Mouse (Mus musculus): ENCODE results near the gene Unc45b. TPM values are rescaled to one million over a fixed set of nuclear protein-coding genes. Genes with fewer than 3 reads are reported as not detected.
A peak's percentile ranks its signal among the peaks of the same experiment; 100 is the strongest.
"Not testable (repeated sequence)": the region's sequence is repeated elsewhere in the genome, so short reads cannot be mapped to it uniquely, and the experiment has no call there.

Gene Unc45b
- total RNA-seq, 1 experiment from 2014 or later: not detected

DNA sequence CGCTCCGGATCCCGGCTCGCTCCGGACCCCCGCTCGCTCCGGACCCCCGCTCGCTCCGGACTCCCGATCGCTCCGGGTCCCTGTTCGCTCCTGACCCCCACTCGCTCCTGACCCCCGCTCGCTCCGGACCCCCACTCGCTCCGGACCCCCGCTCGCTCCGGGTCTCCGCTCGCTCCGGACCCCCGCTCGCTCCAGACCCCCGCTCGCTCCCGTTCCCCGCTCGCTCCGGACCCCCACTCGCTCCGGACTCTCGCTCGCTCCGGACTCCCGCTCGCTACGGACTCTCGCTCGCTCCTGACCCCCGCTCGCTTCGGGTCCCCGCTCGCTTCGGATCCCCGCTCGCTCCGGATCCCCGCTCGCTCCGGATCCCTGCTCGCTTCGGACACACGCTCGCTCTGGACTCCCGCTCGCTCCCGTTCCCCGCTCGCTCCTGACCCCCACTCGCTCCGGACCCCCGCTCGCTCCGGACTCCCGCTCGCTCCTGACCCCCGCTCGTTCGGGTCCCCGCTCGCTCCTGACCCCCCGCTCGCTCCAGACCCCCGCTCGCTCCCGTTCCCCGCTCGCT is 20.1 kb downstream of the Unc45b start:
- not testable (repeated sequence) for ATAC-seq (ENCODE audit: extremely low read depth, insufficient number of reproducible peaks, low FRiP score, poor library complexity, severe bottlenecking)

DNA sequence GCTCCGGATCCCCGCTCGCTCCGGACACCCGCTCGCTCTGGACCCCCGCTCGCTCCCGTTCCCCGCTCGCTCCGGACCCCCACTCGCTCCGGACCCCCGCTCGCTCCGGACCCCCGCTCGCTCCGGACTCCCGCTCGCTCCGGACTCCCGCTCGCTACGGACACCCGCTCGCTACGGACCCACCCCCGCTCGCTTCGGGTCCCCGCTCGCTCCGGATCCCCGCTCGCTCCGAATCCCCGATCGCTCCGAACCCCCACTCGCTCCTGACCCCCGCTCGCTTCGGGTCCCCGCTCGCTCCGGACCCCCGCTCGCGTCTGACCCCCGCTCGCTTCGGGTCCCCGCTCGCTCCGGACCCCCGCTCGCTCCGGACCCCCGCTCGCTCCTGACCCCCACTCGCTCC is 20.8 kb downstream of the Unc45b start:
- not testable (repeated sequence) for ATAC-seq (ENCODE audit: extremely low read depth, insufficient number of reproducible peaks, low FRiP score, poor library complexity, severe bottlenecking)

DNA sequence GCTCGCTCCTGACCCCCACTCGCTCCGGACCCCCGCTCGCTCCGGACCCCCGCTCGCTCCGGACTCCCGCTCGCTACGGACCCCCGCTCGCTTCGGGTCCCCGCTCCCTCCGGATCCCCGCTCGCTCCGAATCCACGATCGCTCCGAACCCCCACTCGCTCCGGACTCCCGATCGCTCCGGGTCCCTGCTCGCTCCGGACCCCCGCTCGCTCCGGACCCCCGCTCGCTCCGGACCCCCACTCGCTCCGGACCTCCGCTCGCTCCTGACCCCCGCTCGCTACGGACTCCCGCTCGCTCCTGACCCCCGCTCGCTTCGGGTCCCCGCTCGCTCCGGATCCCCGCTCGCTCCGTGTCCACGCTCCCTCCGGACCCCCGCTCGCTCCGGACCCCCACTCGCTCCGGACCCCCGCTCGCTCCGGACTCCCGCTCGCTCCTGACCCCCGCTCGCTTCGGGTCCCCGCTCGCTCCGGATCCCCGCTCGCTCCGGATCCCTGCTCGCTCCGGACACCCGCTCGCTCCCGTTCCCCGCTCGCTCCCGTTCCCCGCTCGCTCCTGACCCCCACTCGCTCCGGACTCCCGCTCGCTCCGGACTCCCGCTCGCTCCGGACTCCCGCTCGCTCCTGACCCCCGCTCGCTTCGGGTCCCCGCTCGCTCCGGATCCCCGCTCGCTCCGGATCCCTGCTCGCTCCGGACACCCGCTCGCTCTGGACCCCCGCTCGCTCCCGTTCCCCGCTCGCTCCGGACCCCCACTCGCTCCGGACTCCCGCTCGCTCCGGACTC is 21.5 kb downstream of the Unc45b start:
- not testable (repeated sequence) for ATAC-seq (ENCODE audit: extremely low read depth, insufficient number of reproducible peaks, low FRiP score, poor library complexity, severe bottlenecking)

DNA sequence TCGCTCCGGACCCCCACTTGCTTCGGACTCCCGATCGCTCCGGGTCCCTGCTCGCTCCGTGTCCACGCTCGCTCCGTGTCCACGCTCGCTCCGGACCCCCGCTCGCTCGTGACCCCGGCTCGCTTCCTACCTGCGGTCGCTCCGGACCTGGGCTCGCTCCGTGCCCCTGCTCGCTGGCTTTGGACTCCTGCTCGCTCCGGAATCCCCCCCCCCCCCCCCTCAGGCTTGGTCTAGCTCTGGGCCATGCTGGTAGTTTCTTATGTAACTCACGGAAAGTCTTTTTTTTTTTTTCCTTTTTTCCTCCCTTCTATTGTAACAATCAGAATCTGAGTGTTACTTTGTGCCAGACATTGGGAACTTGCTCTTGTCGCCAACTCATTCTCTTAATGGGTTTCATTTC is 22.8 kb downstream of the Unc45b start:
- ATAC-seq (ENCODE audit: extremely low read depth, insufficient number of reproducible peaks, low FRiP score, poor library complexity, severe bottlenecking): no peak

DNA sequence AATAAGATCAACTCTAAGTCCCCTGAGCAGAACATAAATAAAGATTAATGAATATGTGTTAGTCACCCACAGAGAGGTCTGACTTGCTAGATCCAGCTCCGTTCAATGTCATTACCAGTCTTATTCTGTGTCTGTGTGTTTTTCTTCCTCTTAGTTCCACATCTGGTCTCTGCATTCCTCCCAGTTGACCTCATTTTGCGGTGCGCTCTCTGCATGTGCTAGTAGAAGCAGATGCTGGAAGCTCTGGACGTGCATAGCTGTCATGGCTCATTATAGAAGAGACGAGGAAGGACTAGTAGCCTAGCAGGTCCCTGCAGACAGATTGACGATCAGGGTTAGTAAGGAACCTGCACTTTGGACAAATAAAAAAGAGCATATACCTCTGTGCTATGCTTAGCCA is 33.0 kb downstream of the Unc45b start:
- no peak for ATAC-seq (ENCODE audit: extremely low read depth, insufficient number of reproducible peaks, low FRiP score, poor library complexity, severe bottlenecking)

DNA sequence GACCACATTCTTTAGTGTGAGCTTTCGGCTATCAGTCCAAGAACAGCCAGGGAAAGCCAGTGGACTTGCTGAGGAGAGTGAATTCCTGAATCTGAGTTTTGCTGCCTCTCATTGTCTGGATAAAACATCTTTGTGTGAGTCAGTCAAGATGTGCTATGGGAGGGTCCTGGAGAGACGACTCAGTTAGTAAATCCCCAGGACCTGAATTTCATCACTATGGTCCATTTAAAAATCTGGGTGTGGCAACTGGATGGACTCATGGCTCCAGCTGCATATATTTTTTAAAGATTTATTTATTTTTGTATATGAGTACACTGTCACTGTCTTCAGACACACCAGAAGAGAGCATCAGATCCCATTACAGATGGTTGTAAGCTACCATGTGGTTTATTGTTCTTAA is 35.3 kb downstream of the Unc45b start:
- ATAC-seq (ENCODE audit: extremely low read depth, insufficient number of reproducible peaks, low FRiP score, poor library complexity, severe bottlenecking): no peak

DNA sequence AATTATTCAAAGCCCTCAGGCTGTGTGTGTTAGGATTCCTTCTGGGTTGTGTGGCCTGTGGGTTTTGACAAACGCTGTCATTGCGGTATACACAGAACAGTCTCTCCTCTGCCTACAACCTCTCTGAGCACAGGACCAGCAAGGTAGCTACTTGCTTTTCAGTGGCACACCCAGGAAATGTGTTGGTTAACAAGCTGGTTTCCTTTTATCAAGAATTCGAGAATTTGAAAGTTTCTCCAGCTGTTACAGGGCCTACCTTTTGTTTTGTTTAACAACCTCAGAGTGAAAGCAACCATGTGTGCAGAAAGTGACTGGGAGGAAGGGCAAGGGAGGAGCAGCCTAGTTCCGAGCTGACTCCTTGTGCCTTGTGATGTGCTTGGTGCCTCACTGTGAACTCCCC is 37.1 kb downstream of the Unc45b start:
- peak; percentile 40 for ATAC-seq (ENCODE audit: extremely low read depth, insufficient number of reproducible peaks, low FRiP score, poor library complexity, severe bottlenecking)

DNA sequence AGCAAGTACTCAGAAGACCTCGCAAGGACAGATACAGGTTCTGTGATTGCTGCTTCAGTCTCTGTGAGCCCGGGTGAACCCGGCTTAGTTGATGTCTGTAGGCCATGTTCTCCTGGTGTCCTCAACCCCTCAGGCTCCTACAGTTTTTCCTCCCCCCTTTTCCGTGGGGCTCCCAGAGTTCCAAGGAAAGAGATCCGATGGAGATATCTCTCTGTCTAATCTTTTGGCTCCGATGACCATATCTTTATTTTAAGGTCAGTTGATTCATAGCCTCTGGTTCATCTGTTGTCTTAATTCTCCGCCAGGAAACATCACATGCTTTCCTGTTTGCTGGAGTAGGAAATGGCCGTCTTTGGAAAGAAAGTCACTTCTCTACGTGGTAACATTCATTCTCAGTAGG is 38.7 kb downstream of the Unc45b start:
- ATAC-seq (ENCODE audit: extremely low read depth, insufficient number of reproducible peaks, low FRiP score, poor library complexity, severe bottlenecking): no peak

DNA sequence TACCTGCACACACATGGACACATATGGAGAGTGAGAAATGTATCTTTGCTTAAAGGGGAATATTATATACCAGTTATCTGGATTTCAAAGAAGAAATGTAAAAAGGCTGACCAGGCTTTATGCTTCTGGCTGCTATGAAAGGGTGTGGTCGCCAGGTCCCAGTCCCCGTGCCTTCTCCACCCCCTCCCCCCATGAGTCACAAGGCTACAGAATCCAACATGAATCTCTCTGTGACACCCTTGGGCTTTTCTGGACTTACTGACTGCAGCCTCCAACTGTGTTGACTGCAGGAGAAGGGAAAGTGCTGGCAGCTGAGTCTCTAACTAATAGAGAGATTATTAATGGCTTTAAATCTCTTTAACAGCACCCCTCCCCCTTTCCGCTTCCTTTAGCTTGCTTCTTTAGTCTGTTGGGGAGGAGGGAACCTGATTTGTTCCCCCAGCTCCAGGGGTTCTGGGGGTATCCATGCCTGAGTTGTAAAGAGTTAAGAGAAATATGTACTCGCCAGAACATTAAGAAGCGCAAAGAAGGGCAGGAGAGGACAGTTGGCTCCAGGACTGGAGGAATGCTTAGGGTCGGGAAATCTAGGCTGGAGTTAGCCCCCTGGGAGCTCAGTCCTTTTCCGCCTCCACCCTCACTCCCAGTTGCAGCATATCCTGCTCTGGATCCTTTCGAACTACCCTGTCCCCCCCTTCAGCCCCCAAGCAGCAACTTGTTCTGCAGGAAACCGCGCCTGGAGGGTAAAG is 40.6 kb downstream of the Unc45b start, which contains the start of gene Slfn5:
Slfn5 (plus strand) TSS at position 614 of the 746 bp plus-strand sequence.
- no peak for ATAC-seq (ENCODE audit: extremely low read depth, insufficient number of reproducible peaks, low FRiP score, poor library complexity, severe bottlenecking)

DNA sequence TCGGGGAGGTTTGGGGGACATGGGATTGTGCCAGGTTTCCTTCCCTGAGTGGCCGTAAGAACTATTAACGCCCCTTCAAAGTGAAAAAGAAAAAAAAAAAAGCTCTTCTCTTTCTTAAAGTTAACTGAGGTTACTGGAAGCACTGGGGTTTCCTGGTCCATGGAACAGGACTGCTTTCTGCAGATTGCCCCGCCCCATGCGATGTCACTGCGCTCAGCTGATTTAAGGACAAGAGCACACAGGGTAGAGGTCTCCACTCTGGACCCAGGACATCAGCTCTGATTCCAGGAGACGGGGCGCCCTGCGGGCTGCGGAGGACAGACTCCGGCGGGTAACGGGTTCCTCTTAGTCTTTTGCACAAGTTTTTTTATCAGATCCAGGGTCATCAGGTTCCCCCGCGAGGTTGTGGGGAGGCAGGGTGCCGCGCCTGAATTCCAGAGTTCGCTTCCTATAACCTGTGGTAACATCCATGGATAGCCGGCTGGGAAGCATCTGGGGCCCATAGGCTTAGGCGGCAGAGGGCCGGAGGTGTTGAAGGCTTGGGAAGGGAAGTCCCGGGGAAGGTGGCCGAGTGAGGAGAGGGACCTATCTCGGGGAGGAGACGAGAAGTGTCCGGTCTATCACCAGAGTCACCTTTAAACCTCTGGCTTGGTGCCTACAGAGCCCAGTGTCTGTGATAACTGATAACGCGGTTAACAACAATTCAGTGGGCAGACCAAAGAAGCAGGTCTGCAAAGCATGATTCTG is 41.7 kb downstream of the Unc45b start:
- peak; percentile 24; the same call in 1 of the 2 replicates for ATAC-seq (ENCODE audit: extremely low read depth, insufficient number of reproducible peaks, low FRiP score, poor library complexity, severe bottlenecking)

DNA sequence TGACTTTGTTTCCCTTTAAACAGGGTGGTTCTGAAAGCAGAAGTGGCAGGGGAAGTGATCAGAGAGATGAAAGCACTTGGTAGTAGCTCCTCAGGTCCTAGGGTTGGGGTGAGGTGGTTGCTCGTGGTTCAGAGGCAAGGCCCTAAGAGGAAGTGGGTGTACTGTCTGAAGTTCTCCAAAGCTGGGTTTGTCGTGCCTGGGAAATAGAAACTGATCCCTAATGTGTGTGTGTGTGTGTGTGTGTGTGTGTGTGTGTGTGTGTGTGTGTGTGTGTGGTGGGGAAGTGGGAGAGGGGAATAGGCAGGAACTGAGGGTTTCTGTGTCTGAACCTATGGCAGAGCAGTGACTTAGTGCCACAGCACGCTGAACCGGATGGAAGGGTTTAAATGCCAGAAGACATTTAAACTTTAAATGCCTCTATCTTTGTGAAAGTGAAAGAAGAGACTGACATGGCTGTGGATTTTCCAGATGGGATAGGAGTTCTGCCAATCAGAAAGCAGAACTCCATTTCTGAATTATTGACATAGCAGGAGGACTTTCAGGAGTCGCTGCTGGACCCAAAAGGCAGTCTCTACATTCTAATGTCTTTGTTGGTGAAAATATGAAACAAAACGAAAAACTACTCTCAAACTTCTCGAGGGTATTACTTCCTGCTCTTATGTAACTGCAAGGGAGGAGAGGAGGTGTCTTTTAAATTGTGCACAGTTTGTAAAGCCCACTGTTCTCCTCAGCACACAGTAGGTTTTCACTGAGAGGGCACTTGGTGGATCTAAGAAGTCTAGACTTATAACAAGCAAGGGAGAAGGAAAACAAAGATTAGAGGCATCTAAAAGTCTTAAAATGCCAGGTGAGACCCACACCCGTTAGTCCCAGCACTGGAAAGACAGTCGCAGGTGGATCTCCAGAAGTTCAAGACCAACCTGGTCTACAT is 42.5 kb downstream of the Unc45b start:
- ATAC-seq (ENCODE audit: extremely low read depth, insufficient number of reproducible peaks, low FRiP score, poor library complexity, severe bottlenecking): peak; percentile 89

DNA sequence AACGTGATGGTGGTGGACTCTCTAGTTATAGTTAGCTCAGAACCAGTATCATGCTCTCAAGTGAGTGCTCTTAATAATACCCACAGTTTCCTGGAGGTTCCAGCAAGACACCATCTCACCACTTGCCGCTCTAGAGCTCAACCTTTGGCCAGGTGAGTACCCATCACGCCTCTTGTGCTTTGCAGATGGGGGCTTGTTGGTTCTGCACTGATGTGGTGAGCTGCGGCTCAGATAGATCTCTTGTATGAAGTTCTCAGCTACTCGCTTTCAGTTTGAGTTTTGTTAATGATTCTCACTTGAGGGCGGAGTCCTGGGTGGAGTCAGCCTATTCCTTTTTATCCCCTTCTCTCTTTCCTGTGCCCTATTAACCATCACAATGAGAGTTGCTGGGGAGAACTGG is 44.3 kb downstream of the Unc45b start:
- no peak for ATAC-seq (ENCODE audit: extremely low read depth, insufficient number of reproducible peaks, low FRiP score, poor library complexity, severe bottlenecking)

DNA sequence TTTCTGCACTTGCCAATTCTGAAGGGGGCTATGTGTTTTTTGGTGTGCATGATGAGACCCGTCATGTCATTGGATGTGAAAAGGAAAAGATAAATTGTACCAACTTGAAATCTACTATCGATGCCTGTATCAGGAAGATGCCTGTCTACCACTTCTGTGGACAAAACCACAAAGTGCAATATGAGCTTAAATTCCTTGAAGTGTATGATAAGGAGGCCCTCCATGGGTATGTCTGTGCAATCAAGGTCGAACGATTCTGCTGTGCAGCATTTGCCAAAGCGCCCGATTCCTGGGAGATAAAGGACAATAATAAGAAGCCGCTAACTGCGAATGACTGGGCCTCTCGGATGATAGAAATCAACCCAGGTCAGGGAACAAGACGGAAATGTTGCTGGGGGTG is 46.6 kb downstream of the Unc45b start:
- no peak for ATAC-seq (ENCODE audit: extremely low read depth, insufficient number of reproducible peaks, low FRiP score, poor library complexity, severe bottlenecking)

DNA sequence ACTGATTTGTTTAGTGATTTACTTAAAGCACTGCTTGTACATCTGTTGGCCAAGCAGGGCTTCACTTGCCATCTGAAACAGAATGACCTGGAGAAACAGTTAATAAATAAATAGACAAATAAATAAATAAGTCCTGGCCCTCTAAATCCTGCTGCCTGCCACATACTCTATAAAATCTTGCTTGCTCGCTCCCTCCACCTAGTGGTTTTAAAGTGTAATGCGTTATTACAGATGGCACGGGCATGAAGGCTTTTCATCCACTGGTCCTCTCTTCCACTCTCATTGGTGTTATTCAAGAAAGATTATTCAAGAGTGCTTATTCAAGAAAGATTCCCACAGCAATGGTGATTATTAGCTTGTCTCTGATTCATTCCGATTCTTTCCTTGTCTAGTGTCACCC is 49.3 kb downstream of the Unc45b start:
- peak; percentile 66; the same call in 1 of the 2 replicates for ATAC-seq (ENCODE audit: extremely low read depth, insufficient number of reproducible peaks, low FRiP score, poor library complexity, severe bottlenecking)

DNA sequence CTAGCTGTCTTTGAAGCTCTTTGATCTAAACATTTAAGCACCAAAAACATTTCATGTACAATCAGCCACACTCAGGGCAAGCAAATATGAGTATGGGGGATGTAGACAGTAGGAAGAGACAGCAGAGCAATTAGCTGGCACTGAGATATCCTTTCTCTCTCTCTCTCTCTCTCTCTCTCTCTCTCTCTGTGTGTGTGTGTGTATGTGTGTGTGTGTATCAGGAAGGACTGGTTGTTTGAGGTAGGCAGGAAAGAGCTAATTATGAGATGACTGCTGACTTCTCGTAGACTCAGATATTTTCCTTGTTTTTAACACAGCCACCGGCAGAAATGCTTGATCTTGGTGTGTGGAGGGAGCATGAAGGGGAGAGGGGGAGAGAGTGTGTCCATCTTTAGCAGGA is 51.4 kb downstream of the Unc45b start:
- ATAC-seq (ENCODE audit: extremely low read depth, insufficient number of reproducible peaks, low FRiP score, poor library complexity, severe bottlenecking): no peak

DNA sequence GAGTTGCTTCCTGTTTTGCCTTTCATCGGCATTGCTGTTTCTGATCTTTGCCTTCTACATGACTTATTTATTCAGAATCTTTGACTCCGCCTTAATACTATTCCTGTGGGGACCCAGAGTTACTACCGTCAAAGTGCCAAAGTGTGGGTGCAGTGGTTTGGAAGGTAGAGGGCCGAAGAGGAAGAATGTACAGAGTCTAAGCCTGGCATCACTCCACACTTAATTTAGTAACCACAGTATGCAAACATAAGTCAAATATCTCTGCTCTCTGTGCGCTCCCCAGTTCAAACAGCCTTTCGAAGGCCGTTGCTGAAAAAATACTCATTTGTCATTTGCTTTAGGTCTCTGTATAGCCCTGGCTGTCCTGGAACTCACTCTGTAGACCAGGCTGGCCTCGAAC is 51.9 kb downstream of the Unc45b start:
- ATAC-seq (ENCODE audit: extremely low read depth, insufficient number of reproducible peaks, low FRiP score, poor library complexity, severe bottlenecking): no peak

DNA sequence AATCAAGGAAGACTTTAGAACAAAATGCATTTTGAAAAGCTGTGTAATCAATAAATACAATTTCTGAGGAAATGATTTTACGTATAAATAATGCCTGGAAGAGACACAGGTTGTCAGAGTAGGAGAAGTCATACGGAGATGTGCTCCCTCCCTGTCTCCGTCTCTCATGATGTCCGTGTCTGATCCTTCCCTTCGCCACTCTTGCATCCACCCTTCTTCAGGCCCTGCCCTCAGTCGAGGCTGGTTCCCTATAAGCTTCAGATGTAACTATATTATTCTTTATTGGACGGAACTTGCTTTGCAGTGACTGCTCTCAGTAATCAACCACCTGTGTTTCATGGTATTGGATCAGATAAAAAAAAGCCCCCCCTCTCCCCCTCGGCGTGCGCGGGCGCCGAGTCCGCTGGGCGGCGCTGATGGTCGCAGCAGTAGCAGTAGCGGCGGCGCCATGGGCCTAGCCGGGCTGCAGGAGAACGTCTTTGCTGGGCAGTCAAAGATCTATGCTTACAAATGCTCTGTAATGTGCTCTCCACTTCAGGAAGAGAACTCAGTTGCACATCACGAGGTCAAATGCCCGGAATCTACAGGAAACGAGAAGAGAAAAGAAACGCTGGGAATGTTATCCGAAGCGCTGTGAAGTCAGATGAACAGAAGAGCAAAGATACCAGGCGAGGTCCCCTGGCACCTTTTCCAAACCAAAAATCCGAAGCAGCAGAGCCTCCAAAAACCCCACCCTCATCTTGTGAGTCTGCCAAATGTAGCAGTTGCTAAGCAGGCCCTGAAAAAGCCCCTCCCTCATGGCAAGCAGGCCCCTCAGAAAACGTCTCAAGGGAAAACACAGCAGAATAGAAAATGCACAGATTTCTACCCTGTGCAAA is 60.6 kb downstream of the Unc45b start:
- ATAC-seq (ENCODE audit: extremely low read depth, insufficient number of reproducible peaks, low FRiP score, poor library complexity, severe bottlenecking): 0 out of 2 replicates have a peak, but pooled peaks have one; percentile 30
